Mouse (Mus musculus) A20 (cell line): ENCODE measurements around the gene Tmbim4.

Experiments used
- DNase-seq: peaks from one replicate; pipeline ENCODE4 v3.0.0-alpha.2; 2011; ENCODE audit warnings: low read depth, low spot score

Gene Tmbim4

GRCm38 (mm10) chr10:120245681-120246080 lies 44.3 kb downstream of the Tmbim4 start:
- DNase-seq, result no peak

- peak; percentile 85 for DNase-seq
Measured at GRCm38 (mm10) chr10:120246994-120247750, 45.8 kb downstream of the Tmbim4 start.

GRCm38 (mm10) chr10:120250911-120251683 lies 49.7 kb downstream of the Tmbim4 start:
- no peak for DNase-seq

- no peak for DNase-seq
Measured at GRCm38 (mm10) chr10:120251791-120252190, 50.4 kb downstream of the Tmbim4 start.

- DNase-seq, result no peak
Measured at GRCm38 (mm10) chr10:120252800-120253199, 51.4 kb downstream of the Tmbim4 start.

- DNase-seq, result peak; percentile 79
Measured at GRCm38 (mm10) chr10:120257231-120257630, 55.8 kb downstream of the Tmbim4 start.

- no peak for DNase-seq
Measured at GRCm38 (mm10) chr10:120267790-120268189, 66.4 kb downstream of the Tmbim4 start.

GRCm38 (mm10) chr10:120269946-120270345 lies 68.6 kb downstream of the Tmbim4 start:
- DNase-seq, result no peak

- peak; percentile 61 for DNase-seq
Measured at GRCm38 (mm10) chr10:120270777-120271176, 69.4 kb downstream of the Tmbim4 start.

- no peak for DNase-seq
Measured at GRCm38 (mm10) chr10:120271318-120271717, 69.9 kb downstream of the Tmbim4 start.

GRCm38 (mm10) chr10:120271879-120272269 lies 70.5 kb downstream of the Tmbim4 start:
- DNase-seq, result no peak

- no peak for DNase-seq
Measured at GRCm38 (mm10) chr10:120272270-120272883, 71.0 kb downstream of the Tmbim4 start.

GRCm38 (mm10) chr10:120273335-120273734 lies 71.9 kb downstream of the Tmbim4 start:
- no peak for DNase-seq
